Comparison of ENCODE assay signal across 9 mouse cellular contexts in the genomic region with DNA sequence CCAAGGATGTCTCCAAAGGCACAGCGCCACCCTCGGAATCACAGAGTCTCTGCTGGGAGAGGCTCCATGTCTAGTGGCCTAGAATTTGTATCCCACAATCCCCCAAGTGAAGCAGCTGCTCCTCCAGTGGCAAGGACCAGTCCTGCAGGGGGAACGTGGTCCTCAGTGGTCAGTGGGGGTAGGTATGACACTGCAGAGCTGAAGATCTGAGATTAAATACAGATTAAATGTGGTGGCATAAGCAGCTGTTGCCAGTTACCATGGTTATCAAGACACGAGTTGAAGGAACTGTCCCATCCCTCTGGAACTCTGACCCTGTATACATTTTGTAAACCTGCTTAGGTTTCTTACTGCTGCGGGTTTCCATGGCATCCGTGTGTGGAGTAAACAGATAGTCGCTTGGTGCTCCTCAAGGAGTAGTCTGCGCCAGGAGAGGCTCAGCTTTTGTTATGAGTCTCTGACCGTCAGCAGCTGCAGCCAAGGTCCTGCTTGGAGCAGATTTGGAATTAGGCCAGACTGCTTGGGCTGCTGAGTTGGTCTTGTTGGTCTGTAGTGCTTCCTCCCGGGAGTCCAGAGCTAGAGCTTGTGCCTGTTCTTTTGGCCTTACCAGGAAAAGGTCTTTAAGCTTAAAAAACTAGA. TPM values are rescaled to one million over a fixed set of nuclear protein-coding genes. Genes with fewer than 3 reads are reported as not detected.
A peak's percentile ranks its signal among the peaks of the same experiment; 100 is the strongest.
DNase-seq lines count a peak whose midpoint lies in the region; ATAC-seq lines count a peak whose summit lies in the region.
"Had no signal": no experiment of that assay in that cellular context is flagged by ENCODE, and none has a peak within 500 bp of the region (broad histone marks: within the 10 kb centered on the region; RNA-seq: fewer than 3 reads in every experiment).

No protein-coding gene starts in this region.

- peaks cover 36% of the 10 kb centered on the region for H3K36me3 ChIP-seq in kidney, embryonic 16.5 days (ENCODE audit: insufficient read depth, low read length)

- H3K4me1 ChIP-seq in kidney, embryonic 16.5 days (ENCODE audit: insufficient read depth, low read length) = no peaks in the 10 kb centered on the region

- WGBS in kidney, embryonic 16.5 days = 77% methylated on average over 10 of the region's 10 CpGs

- H3K4me3 ChIP-seq in kidney, embryonic 16.5 days (ENCODE audit: low read length) = no peak overlapping the region
- H3K4me3 ChIP-seq: erythroblast, embryonic 14.5 days had no signal

- no peak for ATAC-seq in kidney, embryonic 16.5 days (ENCODE audit: low FRiP score, low TSS enrichment)
- no peak for ATAC-seq in megakaryocyte, adult 5-6 weeks (ENCODE audit: poor library complexity, severe bottlenecking)
- ATAC-seq in activated CD4-positive, CD25-positive, alpha-beta regulatory T cell, adult 4 months = no peak

- H3K4me2 ChIP-seq in kidney, embryonic 16.5 days (replicated peaks; ENCODE audit: low read depth, low read length) = no peak overlapping the region

- no peaks in the 10 kb centered on the region for H3K27me3 ChIP-seq in kidney, embryonic 16.5 days (ENCODE audit: insufficient read depth, low read length)

- no peaks in the 10 kb centered on the region for H3K9me3 ChIP-seq in kidney, embryonic 16.5 days (ENCODE audit: low read length)

- no peak overlapping the region for H3K27ac ChIP-seq in kidney, embryonic 16.5 days (ENCODE audit: low read length)

- no peak overlapping the region for H3K9ac ChIP-seq in kidney, embryonic 16.5 days (replicated peaks; ENCODE audit: low read length)

- intact Hi-C loops in left cerebral cortex, postnatal 25 days (cut with DNase I) = no loop called here

- peak; percentile 26 for DNase-seq in kidney, adult 11 months
- DNase-seq in ZHBTc4 (ENCODE audit: low read depth, low spot score) = peak; percentile 27
- peak; percentile 44 for DNase-seq in heart, adult 8-10 months (ENCODE audit: low spot score)
- DNase-seq in lung, postnatal 36 days = peak; percentile 64
- no peak for DNase-seq in left cerebral cortex, postnatal 25 days (ENCODE audit: low spot score in 2 of 2)

RNA-seq across cellular contexts. Expression of gene Sh2b3, which starts 53.5 kb away (rescaled TPM):
- 17.4 and 17.8 TPM in 2 replicates for polyA plus RNA-seq in kidney, embryonic 16.5 days (2015; fragmentation: Nextera tagmentation; extraction: Ambion mirVana)
- 10 to 100 TPM; 19.2 to 23.0 (median 22.3) TPM for total RNA-seq in heart, adult 8-10 months (2022)
- total RNA-seq in megakaryocyte, adult 5-6 weeks (2015) = 82.9 and 83.8 TPM in 2 replicates
- total RNA-seq in megakaryocyte, adult 5-6 weeks (2017) = 46.3 and 55.6 TPM in 2 replicates
- 10 to 100 TPM in 1 of 2 experiments, 1 to 10 TPM in 1; 9.8 to 11.6 TPM for polyA plus RNA-seq in activated CD4-positive, CD25-positive, alpha-beta regulatory T cell, adult 4 months (2017; shearing (Covaris generic))
- total RNA-seq in left cerebral cortex, postnatal 25 days (2021) = 10 to 100 TPM; 21.6 to 22.1 TPM

Comparison
In these comparisons a context has a peak if more than half of its experiments do, and no peak if none do; other contexts are left out.
1. DNase-seq: peak in kidney, adult 11 months (single experiment), ZHBTc4 (single experiment), heart, adult 8-10 months (single experiment) and lung, postnatal 36 days (single experiment); none in left cerebral cortex, postnatal 25 days (0 of 2).